Mouse (Mus musculus) cerebellum, postnatal 10 days (tissue): Measurements from ENCODE around the gene Ager.

ENCODE experiments used
- DNase-seq, 2 experiments: peaks; one replicate each; pipeline ENCODE4 v3.0.0; 2021; ENCODE audit warnings: mixed read lengths in 2 of 2

Gene Ager

GRCm38 (mm10) chr17:34597566-34598095, at the start of gene Ager:
Gene Ager (plus strand): TSS chr17:34597862.
- DNase-seq: peak in 1 of 2 experiments; percentile 8

GRCm38 (mm10) chr17:34549156-34549555, 48.5 kb upstream of the Ager start:
- no peak for DNase-seq

- DNase-seq: no peak
Observed at GRCm38 (mm10) chr17:34549843-34550242, 47.8 kb upstream of the Ager start.

GRCm38 (mm10) chr17:34555483-34555882, 42.2 kb upstream of the Ager start:
- peak; percentile 89 to 91 for DNase-seq

GRCm38 (mm10) chr17:34556406-34556805, 41.3 kb upstream of the Ager start:
- DNase-seq: no peak

GRCm38 (mm10) chr17:34557411-34557810, 40.3 kb upstream of the Ager start:
- no peak for DNase-seq

GRCm38 (mm10) chr17:34559116-34559515, 38.5 kb upstream of the Ager start:
- DNase-seq: no peak

GRCm38 (mm10) chr17:34559895-34560294, 37.8 kb upstream of the Ager start:
- DNase-seq: no peak

GRCm38 (mm10) chr17:34560438-34560837, 37.2 kb upstream of the Ager start:
- no peak for DNase-seq

GRCm38 (mm10) chr17:34561200-34561599, 36.5 kb upstream of the Ager start:
- DNase-seq: no peak

- no peak for DNase-seq
Observed at GRCm38 (mm10) chr17:34562595-34562994, 35.1 kb upstream of the Ager start.

GRCm38 (mm10) chr17:34563354-34563753, 34.3 kb upstream of the Ager start:
- no peak for DNase-seq

GRCm38 (mm10) chr17:34564003-34564421, 33.6 kb upstream of the Ager start, which contains the start of gene Notch4:
Gene Notch4 (plus strand): TSS chr17:34564268.
- no peak for DNase-seq

GRCm38 (mm10) chr17:34564796-34565195, 32.9 kb upstream of the Ager start:
- DNase-seq: no peak

GRCm38 (mm10) chr17:34567311-34567710, 30.4 kb upstream of the Ager start:
- DNase-seq: peak in 1 of 2 experiments; percentile 28

- no peak for DNase-seq
Observed at GRCm38 (mm10) chr17:34568421-34568820, 29.2 kb upstream of the Ager start.

GRCm38 (mm10) chr17:34569919-34570318, 27.7 kb upstream of the Ager start:
- no peak for DNase-seq

- no peak for DNase-seq
Observed at GRCm38 (mm10) chr17:34571875-34572274, 25.8 kb upstream of the Ager start.

GRCm38 (mm10) chr17:34572361-34572760, 25.3 kb upstream of the Ager start:
- DNase-seq: peak; percentile 31 to 53

GRCm38 (mm10) chr17:34576577-34576976, 21.1 kb upstream of the Ager start:
- DNase-seq: no peak

- no peak for DNase-seq
Observed at GRCm38 (mm10) chr17:34578070-34578469, 19.6 kb upstream of the Ager start.

- no peak for DNase-seq
Observed at GRCm38 (mm10) chr17:34582528-34582927, 15.1 kb upstream of the Ager start.

GRCm38 (mm10) chr17:34583397-34583796, 14.3 kb upstream of the Ager start:
- peak in 1 of 2 experiments; percentile 54 for DNase-seq

GRCm38 (mm10) chr17:34583819-34584218, 13.8 kb upstream of the Ager start:
- DNase-seq: no peak

GRCm38 (mm10) chr17:34585121-34585520, 12.5 kb upstream of the Ager start:
- peak in 1 of 2 experiments; percentile 44 for DNase-seq
